Mouse (Mus musculus) myocyte (in vitro differentiated cells): ENCODE data around the gene Myo5c. TPM values are rescaled to one million over a fixed set of nuclear protein-coding genes. Genes with fewer than 3 reads are reported as not detected.

Experiments used
- H3K27me3 ChIP-seq: one replicate; pipeline ENCODE4 v1.6.1; 2011; ENCODE audit not compliant: control insufficient read depth, insufficient read depth, insufficient read length
- H3K36me3 ChIP-seq: one replicate; pipeline ENCODE4 v1.6.1; 2011; ENCODE audit not compliant: control insufficient read depth, insufficient read depth
- H3K4me2 ChIP-seq: one replicate; pipeline ENCODE4 v1.6.1; 2011; ENCODE audit warnings: low read depth, control low read depth
- H3K4me3 ChIP-seq: one replicate; pipeline ENCODE4 v1.5.1; 2011; ENCODE audit warnings: mild to moderate bottlenecking, control low read depth, moderate library complexity
- H3K79me2 ChIP-seq: one replicate; pipeline ENCODE4 v1.6.1; 2011; ENCODE audit not compliant: control insufficient read depth, insufficient read depth
- H3ac ChIP-seq: one replicate; pipeline ENCODE4 v1.6.1; 2011; ENCODE audit not compliant: control insufficient read depth, insufficient read length
- CEBPB ChIP-seq: IDR thresholded peaks from 2 replicates; pipeline ENCODE4 v1.6.1; 2011; ENCODE audit warnings: mild to moderate bottlenecking, moderate library complexity; ENCODE audit not compliant: poor library complexity, insufficient read depth, severe bottlenecking
- E2F4 ChIP-seq: IDR thresholded peaks from one replicate; pipeline ENCODE4 v1.6.1; 2011; ENCODE audit warnings: mild to moderate bottlenecking, control low read depth, moderate library complexity; ENCODE audit not compliant: insufficient read depth
- MAX ChIP-seq: IDR thresholded peaks from one replicate; pipeline ENCODE4 v1.6.1; 2011; ENCODE audit warnings: low read depth, mild to moderate bottlenecking, control low read depth
- MYOD1 ChIP-seq, 3 experiments: IDR thresholded peaks; one replicate each; pipeline ENCODE4 v1.6.1; 2011; ENCODE audit warnings: control low read depth in 2 of 3, low read depth in 2 of 3, mild to moderate bottlenecking in 2 of 3, moderate library complexity in 1 of 3; ENCODE audit not compliant: insufficient read length in 2 of 3, control insufficient read depth in 1 of 3
- MYOG ChIP-seq, 3 experiments: IDR thresholded peaks; one replicate each; pipeline ENCODE4 v1.6.1; 2011; ENCODE audit warnings: control low read depth in 2 of 3, low read depth in 2 of 3, mild to moderate bottlenecking in 2 of 3; ENCODE audit not compliant: insufficient read length in 2 of 3, control insufficient read depth in 1 of 3, insufficient read depth in 1 of 3
- POLR2A ChIP-seq: IDR thresholded peaks from one replicate; pipeline ENCODE4 v1.6.1; 2011; ENCODE audit warnings: low read depth, mild to moderate bottlenecking, control low read depth, moderate library complexity; ENCODE audit not compliant: insufficient read length
- POLR2AphosphoS2 ChIP-seq: IDR thresholded peaks from one replicate; pipeline ENCODE4 v1.6.1; 2011; ENCODE audit warnings: low read depth, control low read depth; ENCODE audit not compliant: insufficient read length
- REST ChIP-seq: IDR thresholded peaks from one replicate; pipeline ENCODE4 v1.6.1; 2011; ENCODE audit warnings: mild to moderate bottlenecking, control low read depth, moderate library complexity; ENCODE audit not compliant: insufficient read depth, insufficient read length
- SRF ChIP-seq: IDR thresholded peaks from one replicate; pipeline ENCODE4 v1.6.1; 2011; ENCODE audit warnings: low read depth; ENCODE audit not compliant: control insufficient read depth, insufficient read length
- TCF12 ChIP-seq: IDR thresholded peaks from one replicate; pipeline ENCODE4 v1.6.1; 2011; ENCODE audit warnings: mild to moderate bottlenecking, control low read depth; ENCODE audit not compliant: poor library complexity, insufficient read depth, severe bottlenecking
- TCF3 ChIP-seq: IDR thresholded peaks from one replicate; pipeline ENCODE4 v1.6.1; 2011; ENCODE audit warnings: low read depth, control low read depth; ENCODE audit not compliant: insufficient read length
- USF1 ChIP-seq: IDR thresholded peaks from one replicate; pipeline ENCODE4 v1.6.1; 2011; ENCODE audit warnings: low read depth, mild to moderate bottlenecking, control low read depth, moderate library complexity
- polyA plus RNA-seq: library from polyadenylated mRNA; unstranded; fragments of >200 nt; fragmentation: generic; extraction: Trizol; gene quantifications from one replicate; pipeline ENCODE4 v1.2.1, GENCODE M21; 2012; ENCODE audit warnings: missing spikeins

The Myo5c gene
- polyA plus RNA-seq, 1 experiment, result 0.07 TPM

GRCm38 (mm10) chr9:75255820-75256545 is 24.2 kb downstream of the Myo5c start:
- no peak overlapping the region for H3K4me2 ChIP-seq
- no peaks in the 10 kb centered on the region for H3K79me2 ChIP-seq
- H3ac ChIP-seq, result no peak overlapping the region
- no peaks in the 10 kb centered on the region for H3K36me3 ChIP-seq
- no peak overlapping the region for H3K4me3 ChIP-seq
- no peak for TF ChIP-seq USF1
- TF ChIP-seq SRF, result no peak
- no peak for TF ChIP-seq E2F4
- no peak for TF ChIP-seq TCF3
- no peak for TF ChIP-seq POLR2AphosphoS2
- TF ChIP-seq CEBPB, result no peak
- TF ChIP-seq MYOD1 (IDR thresholded peaks at IDR 0.05; ENCODE audit: control insufficient read depth in 1 of 3, insufficient read length in 2 of 3, low read depth in 2 of 3), result no peak
- no peak for TF ChIP-seq TCF12
- TF ChIP-seq MYOG (IDR thresholded peaks at IDR 0.05; ENCODE audit: control insufficient read depth in 1 of 3, insufficient read depth in 1 of 3, insufficient read length in 2 of 3, low read depth in 2 of 3), result no peak
- TF ChIP-seq POLR2A, result no peak
- no peak for TF ChIP-seq REST
- no peak for TF ChIP-seq MAX
- H3K27me3 ChIP-seq, result no peaks in the 10 kb centered on the region

- Histone ChIP-seq H3K27me3 (no peaks in the 10 kb centered on the region), H3K79me2 (no peaks in the 10 kb centered on the region), H3K4me2 (no peak overlapping the region), H3K4me3 (no peak overlapping the region), H3ac (no peak overlapping the region), H3K36me3 (no peaks in the 10 kb centered on the region)
- no peak for TF ChIP-seq USF1
- TF ChIP-seq TCF3, result no peak
- no peak for TF ChIP-seq TCF12
- no peak for TF ChIP-seq MYOG (IDR thresholded peaks at IDR 0.05; ENCODE audit: control insufficient read depth in 1 of 3, insufficient read depth in 1 of 3, insufficient read length in 2 of 3, low read depth in 2 of 3)
- TF ChIP-seq CEBPB, result no peak
- no peak for TF ChIP-seq MAX
- TF ChIP-seq E2F4, result no peak
These were observed 27.0 kb downstream of the Myo5c start for GRCm38 (mm10) chr9:75258792-75259191.

GRCm38 (mm10) chr9:75259656-75260055 is 27.8 kb downstream of the Myo5c start:
- no peaks in the 10 kb centered on the region for H3K27me3 ChIP-seq
- no peaks in the 10 kb centered on the region for H3K79me2 ChIP-seq
- TF ChIP-seq REST (no peak), USF1 (no peak), SRF (no peak), E2F4 (no peak), MYOD1 (IDR thresholded peaks at IDR 0.05; ENCODE audit: control insufficient read depth in 1 of 3, insufficient read length in 2 of 3, low read depth in 2 of 3) (no peak), TCF3 (no peak), TCF12 (no peak), MYOG (IDR thresholded peaks at IDR 0.05; ENCODE audit: control insufficient read depth in 1 of 3, insufficient read depth in 1 of 3, insufficient read length in 2 of 3, low read depth in 2 of 3) (no peak), CEBPB (no peak), POLR2A (no peak), POLR2AphosphoS2 (no peak), MAX (no peak)
- H3K36me3 ChIP-seq, result no peaks in the 10 kb centered on the region
- H3ac ChIP-seq, result no peak overlapping the region
- no peak overlapping the region for H3K4me2 ChIP-seq
- no peak overlapping the region for H3K4me3 ChIP-seq

- Histone ChIP-seq H3K4me2 (no peak overlapping the region), H3ac (no peak overlapping the region), H3K4me3 (no peak overlapping the region), H3K36me3 (no peaks in the 10 kb centered on the region), H3K27me3 (no peaks in the 10 kb centered on the region), H3K79me2 (no peaks in the 10 kb centered on the region)
- no peak for TF ChIP-seq MYOD1 (IDR thresholded peaks at IDR 0.05; ENCODE audit: control insufficient read depth in 1 of 3, insufficient read length in 2 of 3, low read depth in 2 of 3)
- no peak for TF ChIP-seq E2F4
- no peak for TF ChIP-seq USF1
- no peak for TF ChIP-seq MAX
- no peak for TF ChIP-seq POLR2AphosphoS2
- TF ChIP-seq REST, result no peak
- TF ChIP-seq TCF12, result no peak
- TF ChIP-seq POLR2A, result no peak
- TF ChIP-seq TCF3, result no peak
- TF ChIP-seq MYOG (IDR thresholded peaks at IDR 0.05; ENCODE audit: control insufficient read depth in 1 of 3, insufficient read depth in 1 of 3, insufficient read length in 2 of 3, low read depth in 2 of 3), result no peak
- no peak for TF ChIP-seq CEBPB
- no peak for TF ChIP-seq SRF
These were observed 29.6 kb downstream of the Myo5c start for GRCm38 (mm10) chr9:75261332-75261872.
